Mouse (Mus musculus): Measurements from ENCODE around the gene Bud23. TPM values are rescaled to one million over a fixed set of nuclear protein-coding genes. Genes with fewer than 3 reads are reported as not detected.

The Bud23 gene
- polyA plus RNA-seq (2012; rRNA removed) = 107 and 110 TPM in 2 replicates

DNA sequence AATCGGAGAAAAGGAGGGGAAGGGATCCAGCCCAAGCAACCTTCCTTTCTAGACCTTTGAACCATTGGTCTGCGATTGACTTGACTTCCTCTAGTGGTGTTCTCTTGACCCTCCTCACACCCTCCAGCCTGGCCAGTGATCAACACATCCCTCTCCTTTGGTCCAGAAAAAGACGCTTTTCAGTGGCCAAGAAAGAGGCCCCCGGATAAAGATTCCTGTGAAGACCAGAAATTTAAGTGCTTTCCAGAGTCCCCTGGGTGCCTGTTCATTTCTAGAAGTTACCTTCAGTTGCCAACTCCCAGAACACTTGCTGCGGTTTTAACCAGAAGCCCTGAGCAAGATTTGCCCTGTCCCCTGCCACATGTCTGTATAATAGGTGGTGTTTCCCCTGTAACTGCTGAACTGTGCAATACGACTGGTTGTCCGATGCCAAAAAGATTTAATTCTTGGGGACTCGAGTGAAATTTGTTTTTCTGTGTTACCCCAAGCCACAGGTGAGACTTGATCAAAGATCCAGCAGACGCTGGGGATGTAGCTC, at the start of gene Bud23:
Gene Bud23, minus strand, starts transcription at position 51 of the 538 bp plus-strand sequence.

DNA sequence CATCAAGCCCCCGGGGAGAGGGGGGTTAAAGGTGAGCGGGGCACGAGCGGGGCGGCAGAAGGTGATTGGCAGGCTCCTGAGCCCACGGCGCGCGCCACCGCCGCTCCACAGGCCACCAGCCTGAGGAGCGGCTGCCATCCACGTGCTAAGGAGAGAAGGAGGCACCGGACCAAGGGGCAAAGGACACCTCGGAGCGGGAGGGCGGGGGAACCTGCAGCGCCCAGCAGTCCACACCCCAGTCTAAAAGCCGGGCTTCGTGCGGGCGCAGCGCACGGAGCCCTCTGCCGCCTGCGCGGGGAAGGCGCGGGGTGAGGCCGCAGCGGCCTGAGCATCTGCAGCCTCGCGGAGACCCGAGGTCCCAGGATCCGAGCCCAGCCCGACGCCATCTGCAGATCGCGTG, 24.9 kb upstream of the Bud23 start, which contains the start of gene Mlxipl:
Gene Mlxipl, plus strand, starts transcription at position 238 of the 400 bp plus-strand sequence.

DNA sequence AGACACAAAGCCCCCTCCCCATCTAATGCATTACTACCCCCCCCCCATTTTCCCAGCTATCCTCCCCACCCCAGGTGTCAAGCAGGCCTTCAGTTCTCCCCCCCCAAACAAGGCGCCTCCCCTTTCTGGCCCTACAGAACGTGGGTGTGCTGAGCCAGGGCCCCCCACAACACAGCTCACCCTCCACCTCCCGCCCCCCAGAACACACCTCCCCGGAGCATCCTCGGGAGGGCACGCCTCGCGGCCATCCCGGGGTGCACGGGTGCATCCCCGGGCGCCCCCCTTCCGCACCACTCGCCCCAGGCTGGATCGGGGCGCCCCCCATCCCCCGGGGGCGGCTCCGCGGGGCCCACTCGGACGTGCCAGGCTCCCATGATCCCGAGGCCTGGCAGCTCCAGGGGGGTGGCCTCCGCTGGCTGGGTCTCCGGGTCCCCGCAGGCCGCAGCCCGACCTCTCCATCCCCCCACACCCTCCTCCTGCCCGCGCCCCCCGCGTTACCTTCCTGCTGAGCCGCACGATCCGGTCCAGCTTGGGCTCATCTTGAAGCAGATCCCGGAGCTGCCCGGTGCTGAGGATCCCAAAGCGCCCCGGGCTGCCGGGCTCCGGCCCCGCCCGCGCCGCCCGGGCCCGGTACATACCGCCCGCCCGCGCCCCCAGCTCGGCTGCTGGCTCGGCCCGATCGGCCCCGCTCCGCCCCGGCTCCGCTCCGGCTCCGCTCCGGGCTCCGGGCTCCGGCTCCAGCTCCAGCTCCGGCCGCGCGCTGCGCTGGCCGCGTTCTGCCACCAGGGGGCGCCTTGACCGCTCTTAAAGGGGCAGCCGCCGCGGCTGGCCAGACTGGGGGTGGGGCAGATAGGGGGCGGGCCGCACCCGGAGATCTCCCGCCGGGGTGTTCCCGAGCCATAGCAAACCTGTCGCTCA, 13.1 kb upstream of the Bud23 start, which contains the start of gene Vps37d:
Gene Vps37d, minus strand, starts transcription at position 703 of the 918 bp plus-strand sequence.

DNA sequence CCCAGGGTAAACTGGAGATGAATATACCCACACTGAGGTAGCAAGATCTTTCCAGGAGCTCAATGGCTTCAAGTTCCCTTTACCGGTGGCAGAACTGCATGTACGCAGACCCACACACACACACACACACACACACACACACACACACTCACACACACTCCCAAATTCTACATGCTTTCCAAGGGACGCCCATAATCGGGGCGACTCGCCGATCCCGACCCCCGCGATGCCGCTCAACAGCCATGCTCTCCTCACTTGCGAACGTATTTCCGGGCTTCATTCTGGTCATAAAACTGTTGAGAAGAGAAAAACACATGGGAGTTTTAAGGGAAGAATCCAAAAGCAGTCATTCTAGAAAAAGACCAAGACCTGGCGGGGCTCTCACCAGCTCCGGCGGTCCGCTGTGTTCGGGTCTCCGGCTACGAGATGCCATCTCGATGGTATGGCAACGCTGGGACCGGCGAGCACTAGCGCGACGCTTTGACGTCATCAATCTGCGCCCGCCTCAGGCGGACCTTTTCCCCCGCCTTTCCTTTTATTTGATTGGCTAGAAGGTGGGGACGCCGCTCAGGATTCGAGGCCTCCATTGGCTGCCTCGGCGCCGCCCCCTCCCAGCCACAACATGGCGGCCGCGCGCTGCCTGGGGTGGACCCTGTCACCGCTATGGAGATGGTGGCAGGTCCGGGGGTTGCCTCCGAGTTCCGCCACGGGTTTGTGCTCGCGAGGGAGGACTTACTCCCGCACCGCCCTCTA, 954 bp downstream of the Bud23 start, which contains the start of gene Dnajc30:
Gene Dnajc30, plus strand, starts transcription at position 574 of the 753 bp plus-strand sequence.

DNA sequence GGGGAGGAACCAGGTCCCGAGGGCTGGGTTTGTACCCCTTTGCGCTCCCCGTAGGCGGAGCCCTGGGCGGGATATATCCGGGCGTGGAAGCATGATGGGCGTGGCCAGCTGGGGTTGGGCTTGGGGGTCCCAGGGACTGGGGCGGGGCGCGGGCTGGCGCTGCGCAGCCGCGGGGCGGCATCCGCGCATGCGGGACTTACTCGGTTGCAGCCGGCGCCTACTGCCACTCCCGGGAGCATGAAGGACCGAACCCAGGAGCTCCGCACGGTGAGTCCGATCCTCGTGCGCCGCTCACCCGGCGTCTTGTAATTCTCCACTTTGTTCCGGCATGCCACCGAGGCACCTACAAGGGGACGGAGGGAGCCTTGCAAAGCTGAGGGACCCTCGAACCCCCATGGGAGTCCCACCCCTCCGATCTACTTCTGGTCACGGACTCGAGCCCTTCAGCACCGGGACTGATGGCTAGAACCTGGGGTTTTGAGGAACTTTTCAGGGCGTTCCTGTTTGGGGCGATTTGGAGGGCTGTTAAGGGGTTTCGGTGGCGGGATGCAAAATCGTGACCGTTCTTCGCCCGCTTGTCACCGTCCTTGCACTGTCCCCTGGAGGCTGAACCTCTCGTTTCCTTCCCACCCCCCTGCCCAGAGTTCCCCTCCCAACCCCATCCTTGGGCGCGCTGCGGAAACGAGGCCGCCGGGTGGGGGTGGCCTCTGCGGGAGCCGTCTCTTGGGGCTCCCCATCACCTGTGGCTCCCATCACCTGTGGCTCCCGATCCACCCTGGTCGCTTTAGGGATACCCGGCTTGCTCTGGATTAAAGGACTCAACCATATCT, 41.2 kb downstream of the Bud23 start, which contains the start of gene Stx1a:
Gene Stx1a, plus strand, starts transcription at position 139 of the 830 bp plus-strand sequence.

DNA sequence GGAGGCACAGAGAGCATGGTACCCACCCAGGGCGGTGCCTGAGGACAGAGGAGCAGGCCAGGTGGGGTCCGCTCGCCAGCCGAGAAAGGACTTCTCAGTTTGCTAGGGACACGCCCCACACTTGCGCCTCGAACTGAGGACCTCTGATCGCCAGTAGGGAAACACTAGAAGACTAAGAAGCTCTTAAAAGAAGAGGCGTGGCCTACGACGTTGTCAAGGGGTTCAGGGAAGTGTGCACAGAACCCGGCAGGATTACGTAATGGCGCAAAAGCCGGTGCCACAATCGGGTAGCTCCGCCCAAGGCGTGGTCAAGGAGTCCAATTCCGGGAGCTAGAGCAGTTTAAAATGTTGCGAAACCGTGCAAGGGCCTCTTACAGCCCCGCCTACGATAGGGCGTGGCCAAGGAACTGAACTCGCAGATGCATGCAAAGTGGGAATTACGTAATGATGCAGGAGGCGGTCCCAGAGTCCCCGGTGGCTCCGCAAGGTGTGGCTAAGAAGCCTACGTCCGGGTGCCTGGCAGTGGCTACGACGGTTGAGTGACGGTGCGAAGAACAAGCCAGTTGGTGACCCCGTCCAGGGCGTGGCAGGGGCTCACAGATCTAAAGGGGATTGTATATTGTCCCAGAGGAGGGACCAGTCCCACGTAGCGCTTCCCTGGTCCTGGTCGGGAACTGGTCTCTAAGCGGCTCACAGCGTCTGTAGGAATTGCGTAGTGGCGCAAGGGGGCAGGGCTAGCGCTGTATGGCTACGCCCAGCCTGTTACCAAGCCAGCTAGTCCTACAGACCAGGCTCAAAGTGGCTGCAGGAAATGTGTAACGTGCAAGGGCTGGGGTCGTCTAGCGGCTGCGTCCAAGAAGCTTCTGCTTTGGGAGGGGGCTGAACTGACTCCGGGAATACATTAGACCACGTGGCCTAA, 55.8 kb downstream of the Bud23 start, which contains the start of gene Abhd11:
Gene Abhd11, plus strand, starts transcription at position 482 of the 919 bp plus-strand sequence.

Other genes starting within 250 kb of the Bud23 start
- not detected in 2 replicates for gene Tmem270, start 158.2 kb downstream of the Bud23 start, polyA plus RNA-seq (2012; rRNA removed)
- 0.18 and 0.26 TPM in 2 replicates for gene Cldn13, start 149.4 kb downstream of the Bud23 start, polyA plus RNA-seq (2012; rRNA removed)
- 8.2 and 8.5 TPM in 2 replicates for gene Mettl27, start 132.6 kb downstream of the Bud23 start, polyA plus RNA-seq (2012; rRNA removed)
- gene Cldn4, start 118.0 kb downstream of the Bud23 start, polyA plus RNA-seq (2012; rRNA removed) = 0.41 and 6.9 TPM in 2 replicates
- 3.4 and 6.5 TPM in 2 replicates for gene Cldn3, start 78.7 kb downstream of the Bud23 start, polyA plus RNA-seq (2012; rRNA removed)
- 79.0 and 84.1 TPM in 2 replicates for gene Abhd11, start 55.8 kb downstream of the Bud23 start, polyA plus RNA-seq (2012; rRNA removed)
- 112 and 136 TPM in 2 replicates for gene Stx1a, start 41.5 kb downstream of the Bud23 start, polyA plus RNA-seq (2012; rRNA removed)
- gene Dnajc30, start 757 bp downstream of the Bud23 start, polyA plus RNA-seq (2012; rRNA removed) = 28.5 and 29.5 TPM in 2 replicates
- 56.5 and 60.2 TPM in 2 replicates for gene Vps37d, start 13.3 kb upstream of the Bud23 start, polyA plus RNA-seq (2012; rRNA removed)
- gene Mlxipl, start 24.9 kb upstream of the Bud23 start, polyA plus RNA-seq (2012; rRNA removed) = 1.9 and 2.4 TPM in 2 replicates
- 13.2 and 14.3 TPM in 2 replicates for gene Tbl2, start 84.7 kb upstream of the Bud23 start, polyA plus RNA-seq (2012; rRNA removed)
- 23.7 and 26.0 TPM in 2 replicates for gene Bcl7b, start 103.3 kb upstream of the Bud23 start, polyA plus RNA-seq (2012; rRNA removed)
- gene Baz1b, start 122.3 kb upstream of the Bud23 start, polyA plus RNA-seq (2012; rRNA removed) = 71.9 and 76.5 TPM in 2 replicates
- 18.2 and 21.5 TPM in 2 replicates for gene Fzd9, start 186.3 kb upstream of the Bud23 start, polyA plus RNA-seq (2012; rRNA removed)